Mouse (Mus musculus): ENCODE data around the gene Nes.

DNA sequence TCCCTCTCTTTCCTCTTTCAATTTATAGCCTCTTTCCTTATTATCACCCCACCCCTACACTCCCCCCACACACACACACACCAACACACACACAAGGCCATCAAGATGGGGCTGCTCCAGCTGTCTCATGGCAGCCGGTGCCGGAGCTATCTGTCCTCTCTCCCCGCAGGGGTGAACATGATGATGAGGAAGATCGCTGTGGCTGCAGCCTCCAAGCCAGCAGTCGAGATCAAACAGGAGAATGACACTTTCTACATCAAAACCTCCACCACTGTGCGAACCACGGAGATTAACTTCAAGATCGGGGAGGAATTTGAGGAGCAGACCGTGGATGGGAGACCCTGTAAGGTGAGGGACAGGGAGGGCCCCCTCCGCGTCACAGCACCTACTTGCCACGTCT, 18.9 kb upstream of the Nes start:
- no peak for TF ChIP-seq POLR2A (IDR thresholded peaks at IDR 0.05; ENCODE audit: control insufficient read depth, low read depth, low read length)
- no peak for TF ChIP-seq CTCF (IDR thresholded peaks at IDR 0.05; ENCODE audit: control insufficient read depth, insufficient read depth, insufficient replicate concordance, low read depth, low read length)

Measured in testis, adult 2 months (tissue).